ENCODE assay signal across 13 mouse cellular contexts in the genomic region with DNA sequence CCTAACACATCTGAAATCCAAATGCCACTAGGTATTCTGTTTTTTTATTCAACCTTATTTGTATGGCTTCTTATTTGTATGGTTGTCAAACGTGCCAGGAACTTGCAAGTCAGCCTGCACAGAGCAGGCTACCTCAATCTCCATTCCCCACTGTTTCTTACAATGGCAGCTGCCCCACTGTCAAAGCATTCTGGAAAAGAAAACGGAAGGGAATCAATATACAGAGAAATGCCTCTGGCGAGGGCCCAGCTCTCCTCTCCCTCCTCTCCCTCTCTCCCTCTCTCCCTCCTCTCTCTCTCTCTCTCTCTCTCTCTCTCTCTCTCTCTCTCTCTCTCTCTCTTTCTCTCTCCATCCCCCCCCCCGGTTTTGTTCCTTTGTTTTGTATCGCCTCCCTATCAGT.
DNase-seq lines count a peak whose midpoint lies in the region; ATAC-seq lines count a peak whose summit lies in the region.
"Had no signal": no experiment of that assay in that cellular context is flagged by ENCODE, and none has a peak within 500 bp of the region (broad histone marks: within the 10 kb centered on the region; RNA-seq: fewer than 3 reads in every experiment).

No protein-coding gene starts in this region.

- no peak overlapping the region for H3K4me3 ChIP-seq in midbrain, embryonic 10.5 days
- H3K4me3 ChIP-seq in midbrain, embryonic 11.5 days (ENCODE audit: low read depth, low read length), result no peak overlapping the region
- no peak overlapping the region for H3K4me3 ChIP-seq in forebrain, embryonic 14.5 days (ENCODE audit: low read depth, low read length)
- no peak overlapping the region for H3K4me3 ChIP-seq in hindbrain, embryonic 14.5 days (replicated peaks; ENCODE audit: low read length)
- no peak overlapping the region for H3K4me3 ChIP-seq in stomach, embryonic 16.5 days (replicated peaks; ENCODE audit: low read length)
- H3K4me3 ChIP-seq: embryonic facial prominence, embryonic 15.5 days had no signal

- H3K36me3 ChIP-seq in midbrain, embryonic 10.5 days, result peaks cover 4% of the 10 kb centered on the region; the same call in 1 of the 2 replicates
- no peaks in the 10 kb centered on the region for H3K36me3 ChIP-seq in midbrain, embryonic 11.5 days (ENCODE audit: control insufficient read depth, insufficient read depth, low read length)
- no peaks in the 10 kb centered on the region for H3K36me3 ChIP-seq in forebrain, embryonic 14.5 days (ENCODE audit: control insufficient read depth, insufficient read depth, low read length)
- H3K36me3 ChIP-seq in hindbrain, embryonic 14.5 days (replicated peaks; ENCODE audit: control insufficient read depth, insufficient read depth), result no peaks in the 10 kb centered on the region
- no peaks in the 10 kb centered on the region for H3K36me3 ChIP-seq in stomach, embryonic 16.5 days (ENCODE audit: control insufficient read depth, insufficient read depth, low read length)
- H3K36me3 ChIP-seq: embryonic facial prominence, embryonic 15.5 days had no signal

- peaks cover 87% of the 10 kb centered on the region for H3K4me1 ChIP-seq in midbrain, embryonic 10.5 days
- peaks cover 45% of the 10 kb centered on the region for H3K4me1 ChIP-seq in midbrain, embryonic 11.5 days (ENCODE audit: control insufficient read depth, insufficient read depth, low read length)
- peaks cover 34% of the 10 kb centered on the region for H3K4me1 ChIP-seq in forebrain, embryonic 14.5 days (ENCODE audit: control insufficient read depth, insufficient read depth, low read length)
- H3K4me1 ChIP-seq in hindbrain, embryonic 14.5 days (replicated peaks; ENCODE audit: control insufficient read depth, insufficient read depth, low read length), result peaks cover 36% of the 10 kb centered on the region
- H3K4me1 ChIP-seq in stomach, embryonic 16.5 days (ENCODE audit: control insufficient read depth, insufficient read depth, low read length), result peaks cover 50% of the 10 kb centered on the region

- H3K4me2 ChIP-seq in midbrain, embryonic 11.5 days, result no peak overlapping the region
- H3K4me2 ChIP-seq in forebrain, embryonic 14.5 days (ENCODE audit: low read length), result no peak overlapping the region
- no peak overlapping the region for H3K4me2 ChIP-seq in hindbrain, embryonic 14.5 days (replicated peaks)
- no peak overlapping the region for H3K4me2 ChIP-seq in stomach, embryonic 16.5 days (ENCODE audit: low read depth, low read length)
- H3K4me2 ChIP-seq: embryonic facial prominence, embryonic 15.5 days had no signal

- DNase-seq in midbrain, embryonic 10.5 days (ENCODE audit: low spot score), result no peak
- no peak for DNase-seq in midbrain, embryonic 11.5 days (ENCODE audit: low spot score, missing footprints)
- DNase-seq in forebrain, embryonic 14.5 days (ENCODE audit: low spot score), result peak; percentile 50
- no peak for DNase-seq in hindbrain, embryonic 14.5 days (ENCODE audit: low spot score)
- DNase-seq in gastrocnemius, adult 18-20 months (ENCODE audit: low spot score), result no peak
- DNase-seq in layer of hippocampus, postnatal 36 days, result no peak
- DNase-seq: cerebellum, postnatal 10 days; lung, postnatal 14 days; thymus, postnatal 4 days had no signal

- peak overlapping the region; percentile 96 for H3K27ac ChIP-seq in midbrain, embryonic 10.5 days (replicated peaks)
- no peak overlapping the region for H3K27ac ChIP-seq in midbrain, embryonic 11.5 days (ENCODE audit: low read depth, low read length)
- H3K27ac ChIP-seq in forebrain, embryonic 14.5 days (ENCODE audit: low read depth, low read length), result peak overlapping the region; percentile 48; the same call in 1 of the 2 replicates
- peak overlapping the region; percentile 45; the same call in 1 of the 2 replicates for H3K27ac ChIP-seq in hindbrain, embryonic 14.5 days
- peak overlapping the region; percentile 47 for H3K27ac ChIP-seq in stomach, embryonic 16.5 days (ENCODE audit: low read length)

- H3K9ac ChIP-seq in midbrain, embryonic 11.5 days (ENCODE audit: low read length), result no peak overlapping the region
- H3K9ac ChIP-seq in forebrain, embryonic 14.5 days (ENCODE audit: low read length), result peak overlapping the region; percentile 17; the same call in 1 of the 2 replicates
- no peak overlapping the region for H3K9ac ChIP-seq in hindbrain, embryonic 14.5 days
- H3K9ac ChIP-seq in stomach, embryonic 16.5 days (ENCODE audit: low read length), result no peak overlapping the region
- H3K9ac ChIP-seq: embryonic facial prominence, embryonic 15.5 days had no signal

- 35% methylated on average over 5 of the region's 5 CpGs for WGBS in midbrain, embryonic 10.5 days
- WGBS in midbrain, embryonic 11.5 days, result 33% methylated on average over 5 of the region's 5 CpGs
- 12% methylated on average over 5 of the region's 5 CpGs for WGBS in forebrain, embryonic 14.5 days
- WGBS in hindbrain, embryonic 14.5 days, result 16% methylated on average over 5 of the region's 5 CpGs
- WGBS in stomach, embryonic 16.5 days, result 31% methylated on average over 5 of the region's 5 CpGs

- no peak for ATAC-seq in midbrain, embryonic 11.5 days (ENCODE audit: low FRiP score)
- no peak for ATAC-seq in forebrain, embryonic 14.5 days
- no peak for ATAC-seq in hindbrain, embryonic 14.5 days (ENCODE audit: low FRiP score)
- ATAC-seq in stomach, embryonic 16.5 days (ENCODE audit: insufficient read depth, low FRiP score), result no peak
- ATAC-seq: inflammation-experienced regulatory T-cells, adult 6 months had no signal

- H3K9me3 ChIP-seq in midbrain, embryonic 10.5 days (replicated peaks), result peaks cover 4% of the 10 kb centered on the region; the same call in 1 of the 2 replicates
- H3K9me3 ChIP-seq in midbrain, embryonic 11.5 days (ENCODE audit: control insufficient read depth, low read length), result peaks cover 2% of the 10 kb centered on the region; the same call in 1 of the 2 replicates
- peaks cover 5% of the 10 kb centered on the region; the same call in 1 of the 2 replicates for H3K9me3 ChIP-seq in forebrain, embryonic 14.5 days (replicated peaks; ENCODE audit: control insufficient read depth, low read length)
- no peaks in the 10 kb centered on the region for H3K9me3 ChIP-seq in hindbrain, embryonic 14.5 days (ENCODE audit: control insufficient read depth, low read length)
- H3K9me3 ChIP-seq in stomach, embryonic 16.5 days (replicated peaks; ENCODE audit: control insufficient read depth, low read length), result 0 out of 2 replicates have a peak, but pooled peaks cover 6% of the 10 kb centered on the region
- H3K9me3 ChIP-seq: embryonic facial prominence, embryonic 15.5 days had no signal

- H3K27me3 ChIP-seq in midbrain, embryonic 10.5 days (ENCODE audit: low read depth, poor library complexity, severe bottlenecking), result no peaks in the 10 kb centered on the region
- H3K27me3 ChIP-seq in midbrain, embryonic 11.5 days (ENCODE audit: control insufficient read depth, insufficient read depth, low read length), result no peaks in the 10 kb centered on the region
- H3K27me3 ChIP-seq in forebrain, embryonic 14.5 days (replicated peaks; ENCODE audit: control insufficient read depth, insufficient read depth, low read length), result no peaks in the 10 kb centered on the region
- H3K27me3 ChIP-seq in hindbrain, embryonic 14.5 days (ENCODE audit: control insufficient read depth, insufficient read depth, low read length), result no peaks in the 10 kb centered on the region
- no peaks in the 10 kb centered on the region for H3K27me3 ChIP-seq in stomach, embryonic 16.5 days (ENCODE audit: control insufficient read depth, insufficient read depth, low read length)
- H3K27me3 ChIP-seq: CH12.LX; embryonic facial prominence, embryonic 15.5 days had no signal
